Mouse (Mus musculus) thymus, adult 2 months (tissue): ENCODE results near the gene Efcab9.

Experiments
- CTCF ChIP-seq: fragments of 200-500 bp; IDR thresholded peaks from 2 replicates; pipeline ENCODE4 v1.5.1; 2012; ENCODE audit warnings: mild to moderate bottlenecking, control low read depth, low read length, moderate library complexity, borderline replicate concordance; ENCODE audit not compliant: control insufficient read depth, poor library complexity, insufficient read depth; ENCODE audit errors: extremely low read depth
- POLR2A ChIP-seq: fragments of 200-500 bp; IDR thresholded peaks from 2 replicates; pipeline ENCODE4 v1.6.1; 2012; ENCODE audit warnings: mild to moderate bottlenecking, low read length, control low read depth, moderate library complexity; ENCODE audit not compliant: control insufficient read depth, poor library complexity, insufficient read depth; ENCODE audit errors: extremely low read depth

DNA sequence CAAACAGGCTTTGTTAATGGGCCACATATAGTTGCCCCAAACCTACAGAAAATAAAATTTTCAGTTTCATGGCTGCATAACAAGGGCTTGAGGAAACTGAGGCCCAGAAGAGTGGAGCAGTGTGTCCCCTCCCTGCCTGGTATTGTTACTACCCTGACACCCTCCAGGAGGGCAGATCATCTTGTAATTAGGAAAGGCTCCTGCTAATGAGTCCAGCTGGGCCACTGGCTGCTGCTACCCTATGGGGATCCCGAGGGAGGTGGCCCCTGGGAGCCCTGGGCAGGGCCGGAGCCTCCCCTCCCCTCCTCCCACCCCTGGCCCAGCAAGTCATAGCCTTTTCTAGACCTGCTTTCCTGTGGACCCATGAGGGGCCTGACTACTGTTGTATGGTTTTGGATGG, 49.1 kb upstream of the Efcab9 start:
- no peak for TF ChIP-seq CTCF
- no peak for TF ChIP-seq POLR2A
